Mouse (Mus musculus) liver, embryonic 13.5 days (tissue): Measurements from ENCODE around the gene Yeats2. TPM values are rescaled to one million over a fixed set of nuclear protein-coding genes. Genes with fewer than 3 reads are reported as not detected.
"Not testable (repeated sequence)": the region's sequence is repeated elsewhere in the genome, so short reads cannot be mapped to it uniquely, and the experiment has no call there.

ENCODE experiments used
- ATAC-seq: fragments of 200-750 bp; cut with Nextera tagmentation; 2 replicates; pipeline ENCODE4 v1.8.0; 2017; ENCODE audit warnings: low read depth, mild to moderate bottlenecking, moderate number of reproducible peaks, moderate library complexity
- DNase-seq: peaks from one replicate; pipeline ENCODE4 v3.0.0; 2022
- H3K27ac ChIP-seq: fragments of 300-500 bp; sonication (generic); 2 replicates; pipeline ENCODE4 v1.5.1; 2015; ENCODE audit warnings: moderate library complexity, mild to moderate bottlenecking, inconsistent platforms
- H3K27me3 ChIP-seq: fragments of 300-500 bp; sonication (generic); 2 replicates; pipeline ENCODE4 v1.6.1; 2015; ENCODE audit warnings: mild to moderate bottlenecking, inconsistent platforms
- H3K36me3 ChIP-seq: fragments of 300-500 bp; sonication (generic); 2 replicates; pipeline ENCODE4 v1.6.1; 2015; ENCODE audit warnings: mild to moderate bottlenecking, inconsistent platforms
- H3K4me1 ChIP-seq: fragments of 300-500 bp; sonication (generic); replicated peaks from 2 replicates; pipeline ENCODE4 v1.6.1; 2015; ENCODE audit warnings: inconsistent platforms
- H3K4me2 ChIP-seq: fragments of 300-500 bp; sonication (generic); 2 replicates; pipeline ENCODE4 v1.6.1; 2015; ENCODE audit warnings: inconsistent platforms, mild to moderate bottlenecking, moderate library complexity
- H3K4me3 ChIP-seq: fragments of 300-500 bp; sonication (generic); replicated peaks from 2 replicates; pipeline ENCODE4 v1.5.1; 2015; ENCODE audit warnings: mild to moderate bottlenecking, inconsistent platforms
- H3K9ac ChIP-seq: fragments of 300-500 bp; sonication (generic); 2 replicates; pipeline ENCODE4 v1.6.1; 2015; ENCODE audit warnings: mild to moderate bottlenecking, inconsistent platforms
- H3K9me3 ChIP-seq: fragments of 300-500 bp; sonication (generic); replicated peaks from 2 replicates; pipeline ENCODE4 v1.6.1; 2016; ENCODE audit warnings: inconsistent platforms
- WGBS: fragments of 180-500 bp; shearing (Covaris S2); methylation state at CpG from one replicate; pipeline ENCODE4 v1.1.7; 2015; ENCODE audit not compliant: insufficient replicate concordance; 5-methylcytosine and 5-hydroxymethylcytosine counted together
- polyA plus RNA-seq: library from polyadenylated mRNA; unstranded; fragments of >200 nt; fragmentation: Nextera tagmentation; extraction: Ambion mirVana; gene quantifications from 2 replicates; pipeline ENCODE4 v1.2.1, GENCODE M21; 2015

Yeats2 gene
- polyA plus RNA-seq, 1 experiment from 2014 or later: 4.1 TPM

GRCm38 (mm10) chr16:20126319-20126883 is 14.5 kb upstream of the Yeats2 start:
- WGBS: 63% methylated on average over 10 of the region's 10 CpGs
- not testable (repeated sequence) for H3K27ac ChIP-seq, DNase-seq, ATAC-seq, H3K27me3 ChIP-seq, H3K4me1 ChIP-seq, H3K4me2 ChIP-seq, H3K4me3 ChIP-seq, H3K9me3 ChIP-seq, H3K9ac ChIP-seq
- peaks cover 12% of the 10 kb centered on the region; the same call in 1 of the 2 replicates for H3K36me3 ChIP-seq

GRCm38 (mm10) chr16:20130397-20130796 is 10.5 kb upstream of the Yeats2 start:
- H3K9me3 ChIP-seq: no peaks in the 10 kb centered on the region
- WGBS: 53% methylated on average over 2 of the region's 2 CpGs
- H3K9ac ChIP-seq: no peak overlapping the region
- H3K4me1 ChIP-seq: no peaks in the 10 kb centered on the region
- H3K4me3 ChIP-seq: no peak overlapping the region
- H3K27me3 ChIP-seq: no peaks in the 10 kb centered on the region
- no peak overlapping the region for H3K4me2 ChIP-seq
- H3K36me3 ChIP-seq: 0 out of 2 replicates have a peak, but pooled peaks cover 7% of the 10 kb centered on the region
- DNase-seq (no peak), ATAC-seq (no peak)
- H3K27ac ChIP-seq: no peak overlapping the region

GRCm38 (mm10) chr16:20144568-20144967 is 3.7 kb downstream of the Yeats2 start:
- no peaks in the 10 kb centered on the region for H3K27me3 ChIP-seq
- no peak overlapping the region for H3K9ac ChIP-seq
- H3K4me3 ChIP-seq: no peak overlapping the region
- 51% methylated on average over 3 of the region's 3 CpGs for WGBS
- H3K4me1 ChIP-seq: peaks cover 34% of the 10 kb centered on the region
- no peaks in the 10 kb centered on the region for H3K9me3 ChIP-seq
- 0 out of 2 replicates have a peak, but pooled peaks cover 5% of the 10 kb centered on the region for H3K36me3 ChIP-seq
- ATAC-seq: no peak
- H3K4me2 ChIP-seq: no peak overlapping the region
- H3K27ac ChIP-seq: no peak overlapping the region
- no peak for DNase-seq

GRCm38 (mm10) chr16:20151991-20152390 is 11.1 kb downstream of the Yeats2 start:
- no peak for DNase-seq
- no peak overlapping the region for H3K9ac ChIP-seq
- no peak for ATAC-seq
- no peaks in the 10 kb centered on the region for H3K9me3 ChIP-seq
- H3K4me2 ChIP-seq: no peak overlapping the region
- H3K27me3 ChIP-seq: no peaks in the 10 kb centered on the region
- H3K27ac ChIP-seq: no peak overlapping the region
- H3K4me1 ChIP-seq: 0 out of 2 replicates have a peak, but pooled peaks cover 4% of the 10 kb centered on the region
- H3K36me3 ChIP-seq: peaks cover 24% of the 10 kb centered on the region
- H3K4me3 ChIP-seq: no peak overlapping the region
- WGBS: 65% methylated on average over 5 of the region's 5 CpGs

- ATAC-seq: no peak
- H3K9ac ChIP-seq: no peak overlapping the region
- no peak overlapping the region for H3K4me3 ChIP-seq
- no peaks in the 10 kb centered on the region for H3K27me3 ChIP-seq
- H3K9me3 ChIP-seq: no peaks in the 10 kb centered on the region
- no peak for DNase-seq
- no peak overlapping the region for H3K4me2 ChIP-seq
- H3K36me3 ChIP-seq: peaks cover 37% of the 10 kb centered on the region
- H3K27ac ChIP-seq: no peak overlapping the region
- no peaks in the 10 kb centered on the region for H3K4me1 ChIP-seq
- 66% methylated on average over 3 of the region's 3 CpGs for WGBS
Measured at GRCm38 (mm10) chr16:20153742-20154141, 12.9 kb downstream of the Yeats2 start.

GRCm38 (mm10) chr16:20160130-20160529 is 19.3 kb downstream of the Yeats2 start:
- Histone ChIP-seq H3K27ac (no peak overlapping the region), H3K4me1 (0 out of 2 replicates have a peak, but pooled peaks cover 3% of the 10 kb centered on the region), H3K36me3 (peaks cover 77% of the 10 kb centered on the region), H3K9ac (no peak overlapping the region), H3K27me3 (no peaks in the 10 kb centered on the region), H3K4me3 (no peak overlapping the region), H3K4me2 (no peak overlapping the region), H3K9me3 (no peaks in the 10 kb centered on the region)
- no peak for ATAC-seq
- WGBS: 70% methylated on average over 2 of the region's 2 CpGs
- no peak for DNase-seq

GRCm38 (mm10) chr16:20169071-20169470 is 28.2 kb downstream of the Yeats2 start:
- no peaks in the 10 kb centered on the region for H3K9me3 ChIP-seq
- ATAC-seq (no peak), DNase-seq (no peak)
- peaks cover 61% of the 10 kb centered on the region for H3K36me3 ChIP-seq
- H3K4me3 ChIP-seq: no peak overlapping the region
- 0 out of 2 replicates have a peak overlapping the region, but pooled peaks have one; percentile 22 for H3K9ac ChIP-seq
- no peak overlapping the region for H3K4me2 ChIP-seq
- 87% methylated on average over 3 of the region's 3 CpGs for WGBS
- peak overlapping the region; percentile 66 for H3K27ac ChIP-seq
- H3K27me3 ChIP-seq: no peaks in the 10 kb centered on the region
- peaks cover 21% of the 10 kb centered on the region for H3K4me1 ChIP-seq

- 0 out of 2 replicates have a peak overlapping the region, but pooled peaks have one; percentile 22 for H3K9ac ChIP-seq
- ATAC-seq (peak; percentile 100), DNase-seq (peak; percentile 67)
- peaks cover 62% of the 10 kb centered on the region for H3K36me3 ChIP-seq
- peaks cover 21% of the 10 kb centered on the region for H3K4me1 ChIP-seq
- H3K4me3 ChIP-seq: no peak overlapping the region
- peak overlapping the region; percentile 19; the same call in 1 of the 2 replicates for H3K4me2 ChIP-seq
- no peaks in the 10 kb centered on the region for H3K9me3 ChIP-seq
- H3K27me3 ChIP-seq: no peaks in the 10 kb centered on the region
- 64% methylated on average over 3 of the region's 3 CpGs for WGBS
- H3K27ac ChIP-seq: peak overlapping the region; percentile 66
Measured at GRCm38 (mm10) chr16:20169471-20170106, 28.7 kb downstream of the Yeats2 start.

GRCm38 (mm10) chr16:20179406-20180175 is 38.7 kb downstream of the Yeats2 start:
- no peaks in the 10 kb centered on the region for H3K27me3 ChIP-seq
- no peak for ATAC-seq
- WGBS: 89% methylated on average over 23 of the region's 23 CpGs
- H3K36me3 ChIP-seq: peaks cover 46% of the 10 kb centered on the region
- H3K4me1 ChIP-seq: no peaks in the 10 kb centered on the region
- H3K4me3 ChIP-seq: no peak overlapping the region
- no peak for DNase-seq
- no peak overlapping the region for H3K27ac ChIP-seq
- no peak overlapping the region for H3K4me2 ChIP-seq
- no peak overlapping the region for H3K9ac ChIP-seq
- no peaks in the 10 kb centered on the region for H3K9me3 ChIP-seq

GRCm38 (mm10) chr16:20185368-20185767 is 44.5 kb downstream of the Yeats2 start:
- H3K36me3 ChIP-seq: peaks cover 61% of the 10 kb centered on the region
- WGBS: 51% methylated on average over 2 of the region's 2 CpGs
- no peak for DNase-seq

GRCm38 (mm10) chr16:20191161-20191882 is 50.5 kb downstream of the Yeats2 start:
- ATAC-seq: no peak
- H3K4me1 ChIP-seq: no peaks in the 10 kb centered on the region; the same call in 1 of the 2 replicates

More at GRCm38 (mm10) chr16:20185368-20185767, 44.5 kb downstream of the Yeats2 start:
- no peaks in the 10 kb centered on the region for H3K9me3 ChIP-seq
- H3K27ac ChIP-seq: no peak overlapping the region
- H3K4me2 ChIP-seq: no peak overlapping the region
- no peak for ATAC-seq
- H3K4me1 ChIP-seq: no peaks in the 10 kb centered on the region
- H3K27me3 ChIP-seq: no peaks in the 10 kb centered on the region
- no peak overlapping the region for H3K9ac ChIP-seq
- no peak overlapping the region for H3K4me3 ChIP-seq

More at GRCm38 (mm10) chr16:20191161-20191882, 50.5 kb downstream of the Yeats2 start:
- Histone ChIP-seq H3K27ac (no peak overlapping the region), H3K27me3 (no peaks in the 10 kb centered on the region), H3K4me2 (no peak overlapping the region), H3K36me3 (peaks cover 71% of the 10 kb centered on the region), H3K9me3 (no peaks in the 10 kb centered on the region), H3K4me3 (no peak overlapping the region), H3K9ac (no peak overlapping the region)
- no peak for DNase-seq
- WGBS: 39% methylated on average over 3 of the region's 3 CpGs
